Mouse (Mus musculus): ENCODE results near the gene Col11a1.
A peak's percentile ranks its signal among the peaks of the same experiment; 100 is the strongest.

Col11a1 gene

GRCm38 (mm10) chr3:114029971-114030635 lies at the start of gene Col11a1:
Gene Col11a1, plus strand, starts transcription at chr3:114030540.
- peak in 1 of 2 experiments; percentile 4 for DNase-seq (ENCODE audit: low spot score in 2 of 2)

- DNase-seq (ENCODE audit: low spot score in 2 of 2) = no peak
These were observed 39.4 kb upstream of the Col11a1 start for GRCm38 (mm10) chr3:113990936-113991335.

- no peak for DNase-seq (ENCODE audit: low spot score in 2 of 2)
These were observed 546 bp downstream of the Col11a1 start for GRCm38 (mm10) chr3:114030886-114031285.

- DNase-seq (ENCODE audit: low spot score in 2 of 2) = no peak
These were observed 1.2 kb downstream of the Col11a1 start for GRCm38 (mm10) chr3:114031351-114032213.

- DNase-seq (ENCODE audit: low spot score in 2 of 2) = no peak
These were observed 2.0 kb downstream of the Col11a1 start for GRCm38 (mm10) chr3:114032333-114032732.

- DNase-seq (ENCODE audit: low spot score in 2 of 2) = no peak
These were observed 22.1 kb downstream of the Col11a1 start for GRCm38 (mm10) chr3:114052406-114052805.

- no peak for DNase-seq (ENCODE audit: low spot score in 2 of 2)
These were observed 23.2 kb downstream of the Col11a1 start for GRCm38 (mm10) chr3:114053501-114053900.

- DNase-seq (ENCODE audit: low spot score in 2 of 2) = no peak
These were observed 34.8 kb downstream of the Col11a1 start for GRCm38 (mm10) chr3:114065123-114065522.

- DNase-seq (ENCODE audit: low spot score in 2 of 2) = no peak
These were observed 35.2 kb downstream of the Col11a1 start for GRCm38 (mm10) chr3:114065587-114065986.

GRCm38 (mm10) chr3:114099335-114099734 lies 69.0 kb downstream of the Col11a1 start:
- no peak for DNase-seq (ENCODE audit: low spot score in 2 of 2)

GRCm38 (mm10) chr3:114107099-114107498 lies 76.8 kb downstream of the Col11a1 start:
- no peak for DNase-seq (ENCODE audit: low spot score in 2 of 2)

- no peak for DNase-seq (ENCODE audit: low spot score in 2 of 2)
These were observed 116.8 kb downstream of the Col11a1 start for GRCm38 (mm10) chr3:114147140-114147539.

- DNase-seq (ENCODE audit: low spot score in 2 of 2) = no peak
These were observed 167.8 kb downstream of the Col11a1 start for GRCm38 (mm10) chr3:114197964-114198750.

- no peak for DNase-seq (ENCODE audit: low spot score in 2 of 2)
These were observed 181.9 kb downstream of the Col11a1 start for GRCm38 (mm10) chr3:114212255-114212654.

- DNase-seq (ENCODE audit: low spot score in 2 of 2) = no peak
These were observed 185.8 kb downstream of the Col11a1 start for GRCm38 (mm10) chr3:114216105-114216504.

- no peak for DNase-seq (ENCODE audit: low spot score in 2 of 2)
These were observed 199.2 kb downstream of the Col11a1 start for GRCm38 (mm10) chr3:114229501-114229900.
